Mouse (Mus musculus): ENCODE measurements around the gene Cntnap1. TPM values are rescaled to one million over a fixed set of nuclear protein-coding genes. Genes with fewer than 3 reads are reported as not detected.

Cntnap1 gene
- polyA plus RNA-seq, 1 experiment: 0.15 TPM

DNA sequence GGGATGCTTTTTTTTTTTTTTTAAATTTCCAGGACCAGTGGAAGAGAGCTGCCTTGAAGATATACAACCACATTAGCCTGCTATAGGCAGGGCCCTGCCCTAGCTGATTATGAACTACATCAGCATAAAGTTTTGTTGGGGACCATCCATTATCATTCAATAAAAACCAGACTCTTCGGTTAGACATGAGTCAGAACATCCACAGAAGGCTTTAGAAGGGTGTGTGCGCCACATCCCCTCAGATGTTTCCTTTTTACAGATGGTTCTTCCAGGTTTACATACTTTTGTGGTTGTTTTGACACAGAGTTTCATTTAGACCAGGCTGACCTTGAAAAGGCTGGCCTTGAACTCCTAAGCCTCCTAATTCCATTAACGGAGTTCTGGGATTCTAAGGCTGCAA, 54.0 kb downstream of the Cntnap1 start:
- Histone ChIP-seq H3K9me3 (replicated peaks; ENCODE audit: control insufficient read depth, insufficient read depth, low read length, poor library complexity, severe bottlenecking) (no peaks in the 10 kb centered on the region), H3K27ac (ENCODE audit: insufficient read depth, low read length) (no peak overlapping the region), H3K36me3 (ENCODE audit: control insufficient read depth, insufficient read depth, low read length, poor library complexity, severe bottlenecking) (no peaks in the 10 kb centered on the region), H3K9ac (ENCODE audit: low read depth, poor library complexity, severe bottlenecking) (no peak overlapping the region), H3K4me1 (ENCODE audit: control insufficient read depth, insufficient read depth, low read length) (no peaks in the 10 kb centered on the region), H3K27me3 (ENCODE audit: control insufficient read depth, insufficient read depth, low read length, poor library complexity, severe bottlenecking) (no peaks in the 10 kb centered on the region), H3K4me3 (ENCODE audit: low read depth, low read length) (no peak overlapping the region)
- no peak for TF ChIP-seq POLR2A (IDR thresholded peaks at IDR 0.05; ENCODE audit: insufficient read depth, low read length)
- no peak for TF ChIP-seq CTCF (IDR thresholded peaks at IDR 0.05; ENCODE audit: low read depth, low read length)
- TF ChIP-seq EP300 (IDR thresholded peaks at IDR 0.05; ENCODE audit: insufficient read depth, low read depth, low read length): no peak

DNA sequence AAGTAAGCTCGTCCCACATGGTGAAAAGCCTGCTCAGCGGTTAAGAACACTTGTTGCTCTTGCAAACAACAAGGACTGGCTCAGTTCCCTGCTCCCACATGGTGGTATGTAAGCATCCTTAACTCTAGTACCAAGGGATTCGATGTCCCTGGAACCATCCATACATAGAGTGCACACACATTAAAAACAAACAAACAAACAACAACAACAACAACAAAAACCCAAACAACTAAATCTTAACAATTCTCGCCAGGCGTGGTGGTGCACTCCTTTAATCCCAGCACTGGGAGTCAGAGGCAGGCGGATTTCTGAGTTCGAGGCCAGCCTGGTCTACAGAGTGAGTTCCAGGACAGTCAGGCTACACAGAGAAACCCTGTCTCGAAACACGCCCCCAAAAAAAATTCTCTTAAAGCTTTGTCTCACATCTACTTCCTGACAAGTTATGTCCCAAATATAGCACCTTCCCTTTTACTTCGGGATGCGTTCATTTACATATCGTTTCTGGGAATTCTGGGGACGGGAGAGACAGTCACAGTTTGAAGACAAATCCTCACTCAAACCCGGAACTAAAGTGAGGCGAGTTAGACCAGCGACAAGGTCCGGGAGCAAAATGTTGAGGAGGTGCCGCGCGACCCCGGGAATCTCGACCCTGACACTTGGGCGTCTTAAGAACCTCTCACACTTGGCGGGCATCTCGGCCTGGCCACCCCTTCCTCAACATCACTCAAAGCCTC, 55.2 kb downstream of the Cntnap1 start:
- Histone ChIP-seq H3K9ac (ENCODE audit: low read depth, poor library complexity, severe bottlenecking) (peak overlapping the region; percentile 79), H3K27ac (ENCODE audit: insufficient read depth, low read length) (no peak overlapping the region), H3K4me1 (ENCODE audit: control insufficient read depth, insufficient read depth, low read length) (peaks cover 1% of the 10 kb centered on the region), H3K36me3 (ENCODE audit: control insufficient read depth, insufficient read depth, low read length, poor library complexity, severe bottlenecking) (no peaks in the 10 kb centered on the region), H3K27me3 (ENCODE audit: control insufficient read depth, insufficient read depth, low read length, poor library complexity, severe bottlenecking) (no peaks in the 10 kb centered on the region), H3K4me3 (ENCODE audit: low read depth, low read length) (peak overlapping the region; percentile 68), H3K9me3 (replicated peaks; ENCODE audit: control insufficient read depth, insufficient read depth, low read length, poor library complexity, severe bottlenecking) (no peaks in the 10 kb centered on the region)
- no peak for TF ChIP-seq EP300 (IDR thresholded peaks at IDR 0.05; ENCODE audit: insufficient read depth, low read depth, low read length)

DNA sequence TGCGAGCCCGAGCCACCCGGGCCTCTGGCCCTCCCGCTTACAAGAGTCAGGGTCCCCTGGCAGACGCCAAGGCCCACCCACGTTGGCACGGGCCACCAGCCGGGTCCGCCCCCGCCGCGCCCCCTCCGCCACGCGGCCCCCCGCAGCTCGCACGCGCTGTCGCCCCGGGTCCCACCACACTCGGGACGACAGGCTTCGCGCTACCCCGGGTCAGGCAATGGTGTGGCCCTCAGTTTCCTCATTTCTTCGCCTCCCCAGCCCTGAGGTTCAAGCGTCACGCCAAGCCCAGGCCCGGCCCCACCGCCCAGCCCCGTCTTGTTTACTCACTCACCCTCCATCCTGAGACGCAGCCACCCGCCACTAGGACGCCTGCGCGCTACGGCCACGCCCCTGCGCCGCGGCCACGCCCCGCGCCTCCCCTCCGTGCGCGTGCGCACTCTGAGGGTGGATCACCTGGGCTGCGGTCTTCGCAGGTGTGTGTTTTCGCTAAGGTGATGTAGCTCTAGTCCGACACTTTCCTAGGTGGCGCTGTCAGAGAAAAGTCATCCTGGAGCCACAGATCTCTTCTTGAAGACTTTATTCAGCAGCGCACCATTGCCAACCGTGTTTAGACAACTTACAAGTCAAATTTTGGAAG, 55.9 kb downstream of the Cntnap1 start, which contains the start of gene Ezh1:
TSS of gene Ezh1 (minus strand) at position 399 of the 637 bp plus-strand sequence.
- Histone ChIP-seq H3K9me3 (replicated peaks; ENCODE audit: control insufficient read depth, insufficient read depth, low read length, poor library complexity, severe bottlenecking) (no peaks in the 10 kb centered on the region), H3K4me1 (ENCODE audit: control insufficient read depth, insufficient read depth, low read length) (peaks cover 1% of the 10 kb centered on the region), H3K27me3 (ENCODE audit: control insufficient read depth, insufficient read depth, low read length, poor library complexity, severe bottlenecking) (no peaks in the 10 kb centered on the region), H3K4me3 (ENCODE audit: low read depth, low read length) (peak within 1 kb of the TSS; percentile 68), H3K9ac (ENCODE audit: low read depth, poor library complexity, severe bottlenecking) (peak within 1 kb of the TSS; percentile 79), H3K36me3 (ENCODE audit: control insufficient read depth, insufficient read depth, low read length, poor library complexity, severe bottlenecking) (no peaks in the 10 kb centered on the region), H3K27ac (ENCODE audit: insufficient read depth, low read length) (no peak within 1 kb of the TSS)
- no peak for TF ChIP-seq POLR2A (IDR thresholded peaks at IDR 0.05; ENCODE audit: insufficient read depth, low read length)
- TF ChIP-seq EP300 (IDR thresholded peaks at IDR 0.05; ENCODE audit: insufficient read depth, low read depth, low read length): peak; percentile 63; the same call in 1 of the 2 replicates
- TF ChIP-seq CTCF (IDR thresholded peaks at IDR 0.05; ENCODE audit: low read depth, low read length): peak; percentile 51

DNA sequence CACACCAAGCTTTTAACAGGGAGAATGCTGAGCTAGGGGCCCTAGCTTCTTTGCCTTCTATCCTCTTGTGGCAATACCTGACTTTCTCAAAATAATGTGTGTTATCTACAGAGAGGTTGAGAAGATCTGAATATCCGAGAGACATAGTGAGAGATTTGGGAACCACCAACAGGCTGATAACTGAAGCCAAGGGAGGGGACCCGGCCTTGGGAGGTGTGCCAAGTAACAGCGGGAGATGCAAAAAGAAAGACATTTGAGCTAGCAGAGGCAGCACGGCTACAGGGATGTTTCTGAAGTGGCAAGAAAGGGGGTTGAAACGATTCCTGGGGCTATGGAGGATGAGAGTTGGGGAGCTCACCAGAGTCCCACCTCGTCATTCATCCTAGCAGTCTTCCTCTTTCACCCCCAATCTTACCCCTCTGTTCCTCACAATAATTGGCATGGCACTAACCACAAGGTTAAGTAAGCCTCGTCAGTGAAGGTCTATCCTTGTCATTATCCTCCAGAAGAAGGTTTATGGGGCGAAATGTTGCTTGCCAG, 59.1 kb downstream of the Cntnap1 start:
- Histone ChIP-seq H3K36me3 (ENCODE audit: control insufficient read depth, insufficient read depth, low read length, poor library complexity, severe bottlenecking) (no peaks in the 10 kb centered on the region), H3K4me1 (ENCODE audit: control insufficient read depth, insufficient read depth, low read length) (peaks cover 3% of the 10 kb centered on the region), H3K27me3 (ENCODE audit: control insufficient read depth, insufficient read depth, low read length, poor library complexity, severe bottlenecking) (no peaks in the 10 kb centered on the region), H3K9ac (ENCODE audit: low read depth, poor library complexity, severe bottlenecking) (no peak overlapping the region), H3K4me3 (ENCODE audit: low read depth, low read length) (no peak overlapping the region), H3K27ac (ENCODE audit: insufficient read depth, low read length) (no peak overlapping the region), H3K9me3 (replicated peaks; ENCODE audit: control insufficient read depth, insufficient read depth, low read length, poor library complexity, severe bottlenecking) (no peaks in the 10 kb centered on the region)
- no peak for TF ChIP-seq EP300 (IDR thresholded peaks at IDR 0.05; ENCODE audit: insufficient read depth, low read depth, low read length)
- no peak for TF ChIP-seq CTCF (IDR thresholded peaks at IDR 0.05; ENCODE audit: low read depth, low read length)
- no peak for TF ChIP-seq POLR2A (IDR thresholded peaks at IDR 0.05; ENCODE audit: insufficient read depth, low read length)

DNA sequence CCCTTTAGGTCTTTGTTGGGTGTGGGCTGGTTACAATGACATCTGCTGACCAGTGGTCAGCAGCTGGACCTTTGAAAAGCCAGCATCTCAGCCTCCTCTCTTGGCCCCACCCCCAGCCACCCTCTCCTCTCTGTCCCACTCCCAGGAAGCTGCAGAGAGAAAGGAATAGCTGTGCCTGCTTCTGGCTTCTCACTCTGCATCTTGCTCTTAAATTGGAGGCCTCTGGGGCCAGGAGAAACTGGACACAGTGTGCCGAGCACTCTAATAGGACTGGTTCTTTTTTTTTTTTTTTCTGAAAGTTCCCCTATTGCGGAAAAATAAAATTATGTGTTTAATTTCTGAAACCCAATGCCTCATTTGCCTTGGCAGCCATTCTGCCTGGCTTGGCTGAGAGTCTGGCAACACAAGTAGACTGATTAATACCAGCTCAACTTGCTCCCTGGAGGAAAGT, 59.8 kb downstream of the Cntnap1 start:
- no peak for TF ChIP-seq EP300 (IDR thresholded peaks at IDR 0.05; ENCODE audit: insufficient read depth, low read depth, low read length)
- no peak for TF ChIP-seq CTCF (IDR thresholded peaks at IDR 0.05; ENCODE audit: low read depth, low read length)
- TF ChIP-seq POLR2A (IDR thresholded peaks at IDR 0.05; ENCODE audit: insufficient read depth, low read length): no peak
- Histone ChIP-seq H3K36me3 (ENCODE audit: control insufficient read depth, insufficient read depth, low read length, poor library complexity, severe bottlenecking) (no peaks in the 10 kb centered on the region), H3K27ac (ENCODE audit: insufficient read depth, low read length) (no peak overlapping the region), H3K9me3 (replicated peaks; ENCODE audit: control insufficient read depth, insufficient read depth, low read length, poor library complexity, severe bottlenecking) (no peaks in the 10 kb centered on the region), H3K4me3 (ENCODE audit: low read depth, low read length) (no peak overlapping the region), H3K27me3 (ENCODE audit: control insufficient read depth, insufficient read depth, low read length, poor library complexity, severe bottlenecking) (no peaks in the 10 kb centered on the region), H3K9ac (ENCODE audit: low read depth, poor library complexity, severe bottlenecking) (no peak overlapping the region), H3K4me1 (ENCODE audit: control insufficient read depth, insufficient read depth, low read length) (peaks cover 3% of the 10 kb centered on the region)

DNA sequence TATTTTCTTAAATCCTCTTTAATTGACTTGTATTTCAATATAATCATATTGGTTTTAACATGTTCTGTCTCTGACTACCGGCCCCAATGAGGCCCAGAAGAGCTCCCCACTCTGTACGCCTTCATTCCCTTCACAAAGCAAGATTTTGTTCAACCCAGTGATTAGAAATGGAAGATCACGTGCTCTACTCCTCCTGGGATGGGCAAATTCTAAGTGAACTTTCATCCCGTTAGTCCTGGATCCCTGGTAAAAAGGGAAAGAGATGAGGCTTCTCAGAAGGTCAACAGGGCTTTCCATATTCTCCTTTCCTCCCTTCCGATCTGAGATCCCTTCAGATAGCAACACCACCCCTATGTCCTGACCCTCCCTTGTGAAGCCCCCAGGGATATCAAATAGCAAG, 60.2 kb downstream of the Cntnap1 start:
- peaks cover 3% of the 10 kb centered on the region for H3K4me1 ChIP-seq (ENCODE audit: control insufficient read depth, insufficient read depth, low read length)
- H3K27ac ChIP-seq (ENCODE audit: insufficient read depth, low read length): peak overlapping the region; percentile 17; the same call in 1 of the 2 replicates
- no peak overlapping the region for H3K4me3 ChIP-seq (ENCODE audit: low read depth, low read length)
- H3K9me3 ChIP-seq (replicated peaks; ENCODE audit: control insufficient read depth, insufficient read depth, low read length, poor library complexity, severe bottlenecking): no peaks in the 10 kb centered on the region
- H3K9ac ChIP-seq (ENCODE audit: low read depth, poor library complexity, severe bottlenecking): no peak overlapping the region
- no peaks in the 10 kb centered on the region for H3K36me3 ChIP-seq (ENCODE audit: control insufficient read depth, insufficient read depth, low read length, poor library complexity, severe bottlenecking)
- no peak for TF ChIP-seq POLR2A (IDR thresholded peaks at IDR 0.05; ENCODE audit: insufficient read depth, low read length)
- no peak for TF ChIP-seq EP300 (IDR thresholded peaks at IDR 0.05; ENCODE audit: insufficient read depth, low read depth, low read length)
- no peak for TF ChIP-seq CTCF (IDR thresholded peaks at IDR 0.05; ENCODE audit: low read depth, low read length)
- H3K27me3 ChIP-seq (ENCODE audit: control insufficient read depth, insufficient read depth, low read length, poor library complexity, severe bottlenecking): no peaks in the 10 kb centered on the region

Measured in ES-Bruce4 (cell line).